Mouse (Mus musculus): ENCODE results near the gene Fggy.

- TF ChIP-seq CTCF (IDR thresholded peaks at IDR 0.05; ENCODE audit: low read depth, low read length): no peak
- no peak for TF ChIP-seq POLR2A (IDR thresholded peaks at IDR 0.05; ENCODE audit: extremely low read depth, insufficient read depth, low read length)
These were observed 77.6 kb downstream of the Fggy start for GRCm38 (mm10) chr4:95634903-95635302.
